Mouse (Mus musculus): Measurements from ENCODE around the gene Mta3. TPM values are rescaled to one million over a fixed set of nuclear protein-coding genes. Genes with fewer than 3 reads are reported as not detected.
A peak's percentile ranks its signal among the peaks of the same experiment; 100 is the strongest.

Mta3 gene
- polyA plus RNA-seq, 1 experiment: 33.0 TPM

DNA sequence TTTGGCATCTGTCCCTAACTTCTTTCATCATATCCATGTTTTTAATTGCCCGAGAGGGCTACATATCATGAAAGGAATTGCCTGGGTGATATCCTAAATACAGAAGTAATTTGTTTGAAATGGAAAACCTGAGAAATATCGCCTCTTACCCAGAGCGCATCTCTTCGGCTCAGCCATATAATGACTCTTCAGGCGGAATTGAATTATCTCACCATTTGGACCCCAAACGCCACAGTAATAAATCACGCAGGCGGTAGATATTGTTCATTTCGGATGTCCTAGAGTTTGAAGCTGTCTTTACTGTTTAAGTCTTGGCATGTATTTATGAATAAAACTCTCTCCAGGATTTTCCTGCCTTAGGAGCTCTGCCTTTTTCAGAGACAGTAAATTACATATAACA lies 99.1 kb downstream of the Mta3 start:
- H3K4me1 ChIP-seq (ENCODE audit: control insufficient read depth, insufficient read depth, low read length): no peaks in the 10 kb centered on the region
- no peak for DNase-seq
- TF ChIP-seq POLR2A (IDR thresholded peaks at IDR 0.05; ENCODE audit: low read depth, low read length): no peak
- no peak for TF ChIP-seq CTCF (conservative IDR thresholded peaks at IDR 0.05; ENCODE audit: insufficient read depth, insufficient read length, low read depth, low read length)
- H3K27me3 ChIP-seq (replicated peaks; ENCODE audit: control insufficient read depth, insufficient read depth, low read length): no peaks in the 10 kb centered on the region
- no peaks in the 10 kb centered on the region for H3K36me3 ChIP-seq (ENCODE audit: control insufficient read depth, insufficient read depth, low read length)
- no peak overlapping the region for H3K27ac ChIP-seq (ENCODE audit: insufficient read depth, low read depth, low read length)
- H3K4me3 ChIP-seq (ENCODE audit: insufficient read depth, low read depth, low read length): no peak overlapping the region
- 90% methylated on average over 9 of the region's 9 CpGs for WGBS

- Histone ChIP-seq H3K36me3 (ENCODE audit: control insufficient read depth, insufficient read depth, low read length) (no peaks in the 10 kb centered on the region), H3K27ac (ENCODE audit: insufficient read depth, low read depth, low read length) (no peak overlapping the region), H3K27me3 (replicated peaks; ENCODE audit: control insufficient read depth, insufficient read depth, low read length) (no peaks in the 10 kb centered on the region), H3K4me3 (ENCODE audit: insufficient read depth, low read depth, low read length) (no peak overlapping the region), H3K4me1 (ENCODE audit: control insufficient read depth, insufficient read depth, low read length) (no peaks in the 10 kb centered on the region)
- DNase-seq: no peak
- 74% methylated on average over 7 of the region's 7 CpGs for WGBS
- no peak for TF ChIP-seq CTCF (conservative IDR thresholded peaks at IDR 0.05; ENCODE audit: insufficient read depth, insufficient read length, low read depth, low read length)
- no peak for TF ChIP-seq POLR2A (IDR thresholded peaks at IDR 0.05; ENCODE audit: low read depth, low read length)
Observed at GRCm38 (mm10) chr17:83807345-83807744, 101.4 kb downstream of the Mta3 start.

DNA sequence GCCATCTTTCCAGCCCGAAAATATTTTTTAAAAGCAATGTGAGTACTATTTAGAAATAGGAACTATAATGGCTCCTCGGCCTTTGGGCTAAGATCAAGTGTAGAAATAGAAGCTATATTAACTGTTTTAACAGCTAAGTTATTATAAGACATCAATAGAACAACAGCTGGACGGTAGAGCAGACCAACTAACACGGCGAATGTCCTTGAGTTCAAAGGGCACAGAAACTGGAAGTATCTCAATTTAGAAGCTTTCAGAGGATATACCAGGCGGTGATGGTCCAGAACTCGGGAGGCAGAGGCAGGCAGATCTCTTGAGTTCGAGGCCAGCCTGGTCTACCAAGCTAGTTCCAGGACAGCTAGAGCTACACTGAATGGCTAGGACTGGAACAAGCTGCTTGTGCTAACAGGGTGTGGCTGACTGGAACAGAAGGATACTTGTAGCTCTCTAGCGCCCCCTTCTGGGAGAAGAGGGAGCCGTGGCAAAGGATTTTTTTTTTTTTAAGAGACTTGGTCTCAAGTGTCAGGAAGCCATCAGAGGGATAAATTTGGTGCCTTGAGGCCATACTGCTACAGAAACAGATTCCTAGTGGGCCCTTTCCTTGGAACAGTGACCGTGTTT lies 101.9 kb downstream of the Mta3 start:
- Histone ChIP-seq H3K27me3 (replicated peaks; ENCODE audit: control insufficient read depth, insufficient read depth, low read length) (no peaks in the 10 kb centered on the region), H3K27ac (ENCODE audit: insufficient read depth, low read depth, low read length) (no peak overlapping the region), H3K4me1 (ENCODE audit: control insufficient read depth, insufficient read depth, low read length) (no peaks in the 10 kb centered on the region), H3K4me3 (ENCODE audit: insufficient read depth, low read depth, low read length) (no peak overlapping the region), H3K36me3 (ENCODE audit: control insufficient read depth, insufficient read depth, low read length) (no peaks in the 10 kb centered on the region)
- TF ChIP-seq CTCF (conservative IDR thresholded peaks at IDR 0.05; ENCODE audit: insufficient read depth, insufficient read length, low read depth, low read length) (peak; percentile 70), POLR2A (IDR thresholded peaks at IDR 0.05; ENCODE audit: low read depth, low read length) (no peak)
- 75% methylated on average over 11 of the region's 11 CpGs for WGBS
- DNase-seq: peak; percentile 64

GRCm38 (mm10) chr17:83808476-83809098 lies 102.6 kb downstream of the Mta3 start:
- no peak for DNase-seq
- WGBS: 92% methylated on average over 12 of the region's 12 CpGs
- TF ChIP-seq POLR2A (IDR thresholded peaks at IDR 0.05; ENCODE audit: low read depth, low read length) (no peak), CTCF (conservative IDR thresholded peaks at IDR 0.05; ENCODE audit: insufficient read depth, insufficient read length, low read depth, low read length) (no peak)
- Histone ChIP-seq H3K4me1 (ENCODE audit: control insufficient read depth, insufficient read depth, low read length) (no peaks in the 10 kb centered on the region), H3K27ac (ENCODE audit: insufficient read depth, low read depth, low read length) (no peak overlapping the region), H3K27me3 (replicated peaks; ENCODE audit: control insufficient read depth, insufficient read depth, low read length) (no peaks in the 10 kb centered on the region), H3K36me3 (ENCODE audit: control insufficient read depth, insufficient read depth, low read length) (no peaks in the 10 kb centered on the region), H3K4me3 (ENCODE audit: insufficient read depth, low read depth, low read length) (no peak overlapping the region)

DNA sequence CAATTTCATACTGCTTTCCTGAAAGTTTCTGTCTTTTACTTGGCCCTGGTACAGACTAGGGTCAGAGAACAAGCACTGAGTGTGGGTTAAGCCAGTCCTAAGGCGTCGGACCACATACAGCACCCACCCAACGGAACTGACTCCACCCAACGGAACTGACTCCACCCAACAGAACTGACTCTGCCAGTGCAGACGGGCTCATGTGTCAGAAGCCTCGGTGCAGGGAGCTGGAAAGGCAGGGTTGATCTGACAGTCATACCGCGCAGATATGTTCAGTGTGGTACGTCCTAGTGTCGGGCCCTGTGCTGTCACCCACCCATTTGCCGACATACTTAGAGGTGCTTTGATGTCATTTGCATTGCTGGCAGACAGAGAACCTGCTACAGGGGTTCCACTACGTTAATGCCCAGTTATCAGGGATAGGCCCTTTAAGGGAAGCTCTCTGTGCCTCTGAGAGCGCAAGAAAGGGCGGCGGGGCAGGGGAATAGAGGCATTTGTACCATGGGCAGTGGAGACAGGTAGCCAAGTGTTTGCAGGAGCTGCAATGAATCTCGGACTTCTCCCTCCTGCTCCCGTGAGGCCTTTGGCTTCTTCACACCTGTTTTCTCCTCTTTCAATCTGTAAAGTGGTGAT lies 103.3 kb downstream of the Mta3 start:
- Histone ChIP-seq H3K4me3 (ENCODE audit: insufficient read depth, low read depth, low read length) (no peak overlapping the region), H3K4me1 (ENCODE audit: control insufficient read depth, insufficient read depth, low read length) (no peaks in the 10 kb centered on the region), H3K27ac (ENCODE audit: insufficient read depth, low read depth, low read length) (no peak overlapping the region), H3K27me3 (replicated peaks; ENCODE audit: control insufficient read depth, insufficient read depth, low read length) (no peaks in the 10 kb centered on the region), H3K36me3 (ENCODE audit: control insufficient read depth, insufficient read depth, low read length) (no peaks in the 10 kb centered on the region)
- 83% methylated on average over 17 of the region's 17 CpGs for WGBS
- DNase-seq: no peak
- no peak for TF ChIP-seq POLR2A (IDR thresholded peaks at IDR 0.05; ENCODE audit: low read depth, low read length)
- TF ChIP-seq CTCF (conservative IDR thresholded peaks at IDR 0.05; ENCODE audit: insufficient read depth, insufficient read length, low read depth, low read length): no peak

- Histone ChIP-seq H3K4me1 (ENCODE audit: control insufficient read depth, insufficient read depth, low read length) (no peaks in the 10 kb centered on the region), H3K27me3 (replicated peaks; ENCODE audit: control insufficient read depth, insufficient read depth, low read length) (no peaks in the 10 kb centered on the region), H3K27ac (ENCODE audit: insufficient read depth, low read depth, low read length) (no peak overlapping the region), H3K36me3 (ENCODE audit: control insufficient read depth, insufficient read depth, low read length) (no peaks in the 10 kb centered on the region), H3K4me3 (ENCODE audit: insufficient read depth, low read depth, low read length) (no peak overlapping the region)
- no peak for DNase-seq
- 95% methylated on average over 5 of the region's 5 CpGs for WGBS
- TF ChIP-seq CTCF (conservative IDR thresholded peaks at IDR 0.05; ENCODE audit: insufficient read depth, insufficient read length, low read depth, low read length) (no peak), POLR2A (IDR thresholded peaks at IDR 0.05; ENCODE audit: low read depth, low read length) (no peak)
Observed at GRCm38 (mm10) chr17:83810285-83810684, 104.3 kb downstream of the Mta3 start.

DNA sequence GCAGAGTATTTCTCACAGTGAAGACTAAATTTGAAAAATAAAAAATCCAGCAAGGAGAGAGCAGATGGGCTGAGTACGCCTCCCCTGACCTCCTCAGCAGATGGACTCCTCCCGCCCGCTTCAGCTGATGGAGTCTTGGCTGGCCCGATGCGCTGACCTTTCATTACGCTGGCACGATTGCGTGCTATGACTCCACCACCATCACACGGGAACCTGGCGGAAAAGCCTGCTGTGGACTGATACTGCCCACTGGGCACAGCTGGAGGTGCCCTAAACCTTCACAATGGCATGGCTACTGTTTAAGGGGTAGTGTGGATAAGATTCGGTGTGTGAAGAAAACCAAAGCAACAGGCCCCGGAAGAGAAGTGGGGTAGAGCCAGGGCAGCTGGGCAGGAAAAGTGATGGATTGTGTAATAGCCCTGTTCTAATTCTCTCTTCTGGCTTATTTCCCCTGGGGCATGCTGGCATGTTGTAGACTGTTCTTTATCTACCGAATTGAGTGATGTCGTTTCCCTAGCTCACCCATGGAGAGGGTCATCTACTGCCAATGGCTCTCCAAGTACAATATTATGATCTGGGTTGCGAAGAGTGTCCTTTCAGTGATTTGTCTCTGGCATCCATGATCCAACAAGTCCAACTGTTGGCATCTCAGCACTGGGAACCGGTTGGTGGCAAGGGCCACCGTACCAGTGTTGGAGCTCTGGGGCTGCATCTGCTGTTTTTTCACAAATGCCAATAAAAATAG lies 106.4 kb downstream of the Mta3 start:
- H3K4me3 ChIP-seq (ENCODE audit: insufficient read depth, low read depth, low read length): no peak overlapping the region
- no peak for TF ChIP-seq CTCF (conservative IDR thresholded peaks at IDR 0.05; ENCODE audit: insufficient read depth, insufficient read length, low read depth, low read length)
- TF ChIP-seq POLR2A (IDR thresholded peaks at IDR 0.05; ENCODE audit: low read depth, low read length): no peak

More for the DNA sequence above, 106.4 kb downstream of the Mta3 start:
- Histone ChIP-seq H3K36me3 (ENCODE audit: control insufficient read depth, insufficient read depth, low read length) (no peaks in the 10 kb centered on the region), H3K4me1 (ENCODE audit: control insufficient read depth, insufficient read depth, low read length) (no peaks in the 10 kb centered on the region), H3K27ac (ENCODE audit: insufficient read depth, low read depth, low read length) (no peak overlapping the region), H3K27me3 (replicated peaks; ENCODE audit: control insufficient read depth, insufficient read depth, low read length) (no peaks in the 10 kb centered on the region)
- DNase-seq: no peak
- WGBS: 94% methylated on average over 17 of the region's 17 CpGs

Measured in kidney, adult 2 months (tissue).